Mouse (Mus musculus): Measurements from ENCODE around the gene Lax1. TPM values are rescaled to one million over a fixed set of nuclear protein-coding genes. Genes with fewer than 3 reads are reported as not detected.

The Lax1 gene
- polyA plus RNA-seq, 1 experiment from 2014 or later, result 0.36 TPM

- Histone ChIP-seq H3K9me3 (ENCODE audit: control insufficient read depth, low read length) (no peaks in the 10 kb centered on the region), H3K4me2 (ENCODE audit: low read depth, low read length, severe bottlenecking) (no peak overlapping the region), H3K9ac (ENCODE audit: low read length) (no peak overlapping the region), H3K27ac (ENCODE audit: low read depth, low read length) (no peak overlapping the region), H3K36me3 (ENCODE audit: control insufficient read depth, insufficient read depth, low read length) (peaks cover 38% of the 10 kb centered on the region; the same call in 1 of the 2 replicates), H3K4me1 (replicated peaks; ENCODE audit: control insufficient read depth, insufficient read depth, low read length) (no peaks in the 10 kb centered on the region), H3K4me3 (ENCODE audit: low read depth, low read length) (no peak overlapping the region), H3K27me3 (ENCODE audit: control insufficient read depth, insufficient read depth, low read length) (no peaks in the 10 kb centered on the region)
- no peak for ATAC-seq (replicated peaks; ENCODE audit: low FRiP score)
- DNase-seq (ENCODE audit: low spot score), result no peak
- 90% methylated on average over 2 of the region's 2 CpGs for WGBS
Measured at GRCm38 (mm10) chr1:133641163-133641562, 48.7 kb downstream of the Lax1 start.

GRCm38 (mm10) chr1:133638517-133638916 lies 51.4 kb downstream of the Lax1 start:
- Histone ChIP-seq H3K27me3 (ENCODE audit: control insufficient read depth, insufficient read depth, low read length) (no peaks in the 10 kb centered on the region), H3K9ac (ENCODE audit: low read length) (no peak overlapping the region)

GRCm38 (mm10) chr1:133632168-133632567 lies 57.7 kb downstream of the Lax1 start:
- H3K36me3 ChIP-seq (ENCODE audit: control insufficient read depth, insufficient read depth, low read length), result peaks cover 15% of the 10 kb centered on the region; the same call in 1 of the 2 replicates
- H3K9me3 ChIP-seq (ENCODE audit: control insufficient read depth, low read length), result no peaks in the 10 kb centered on the region
- no peaks in the 10 kb centered on the region for H3K27me3 ChIP-seq (ENCODE audit: control insufficient read depth, insufficient read depth, low read length)
- no peak overlapping the region for H3K27ac ChIP-seq (ENCODE audit: low read depth, low read length)
- no peaks in the 10 kb centered on the region for H3K4me1 ChIP-seq (replicated peaks; ENCODE audit: control insufficient read depth, insufficient read depth, low read length)
- WGBS, result 94% methylated on average over 2 of the region's 2 CpGs
- no peak overlapping the region for H3K9ac ChIP-seq (ENCODE audit: low read length)
- ATAC-seq (replicated peaks; ENCODE audit: low FRiP score), result no peak
- no peak overlapping the region for H3K4me3 ChIP-seq (ENCODE audit: low read depth, low read length)
- no peak for DNase-seq (ENCODE audit: low spot score)
- H3K4me2 ChIP-seq (ENCODE audit: low read depth, low read length, severe bottlenecking), result no peak overlapping the region

More at GRCm38 (mm10) chr1:133638517-133638916, 51.4 kb downstream of the Lax1 start:
- 92% methylated on average over 6 of the region's 6 CpGs for WGBS
- Histone ChIP-seq H3K4me2 (ENCODE audit: low read depth, low read length, severe bottlenecking) (no peak overlapping the region), H3K27ac (ENCODE audit: low read depth, low read length) (no peak overlapping the region), H3K4me1 (replicated peaks; ENCODE audit: control insufficient read depth, insufficient read depth, low read length) (no peaks in the 10 kb centered on the region), H3K36me3 (ENCODE audit: control insufficient read depth, insufficient read depth, low read length) (peaks cover 38% of the 10 kb centered on the region; the same call in 1 of the 2 replicates), H3K4me3 (ENCODE audit: low read depth, low read length) (no peak overlapping the region), H3K9me3 (ENCODE audit: control insufficient read depth, low read length) (no peaks in the 10 kb centered on the region)
- ATAC-seq (replicated peaks; ENCODE audit: low FRiP score), result no peak
- DNase-seq (ENCODE audit: low spot score), result no peak

Small RNA genes within 50 kb of the gene (microRNA-seq; reads per million reads assigned to microRNA genes)
- not detected for gene Mir6903 (ENCODE audit: insufficient number of aligned reads)

Other genes with a start within 250 kb of the Lax1 start
- gene Snrpe, start 79.8 kb downstream of the Lax1 start, polyA plus RNA-seq (2014; fragmentation: Nextera tagmentation; extraction: Ambion mirVana), result 801 and 823 TPM in 2 replicates
- not detected in 2 replicates for gene Zbed6, start 29.2 kb downstream of the Lax1 start, polyA plus RNA-seq (2014; fragmentation: Nextera tagmentation; extraction: Ambion mirVana)
- gene Gm38394, start 28.8 kb downstream of the Lax1 start, polyA plus RNA-seq (2014; fragmentation: Nextera tagmentation; extraction: Ambion mirVana), result 6.2 and 7.2 TPM in 2 replicates
- 7.4 and 8.2 TPM in 2 replicates for gene Atp2b4, start 110.9 kb upstream of the Lax1 start, polyA plus RNA-seq (2014; fragmentation: Nextera tagmentation; extraction: Ambion mirVana)
- 2.5 and 2.6 TPM in 2 replicates for gene Optc, start 217.9 kb upstream of the Lax1 start, polyA plus RNA-seq (2014; fragmentation: Nextera tagmentation; extraction: Ambion mirVana)
- gene Prelp, start 231.3 kb upstream of the Lax1 start, polyA plus RNA-seq (2014; fragmentation: Nextera tagmentation; extraction: Ambion mirVana), result 1.2 and 1.4 TPM in 2 replicates

Data from forebrain, embryonic 11.5 days (tissue).